Mouse (Mus musculus): ENCODE results near the gene Shank1.

- TF ChIP-seq CTCF (IDR thresholded peaks at IDR 0.05; ENCODE audit: low read depth, low read length) (no peak), GATA1 (IDR thresholded peaks at IDR 0.05; ENCODE audit: borderline replicate concordance, low read length) (no peak), TAL1 (conservative IDR thresholded peaks at IDR 0.05; ENCODE audit: low read depth, low read length) (no peak), POLR2AphosphoS5 (IDR thresholded peaks at IDR 0.05; ENCODE audit: insufficient replicate concordance, low read depth, low read length) (no peak)
Observed at GRCm38 (mm10) chr7:44401673-44402072, 91.6 kb downstream of the Shank1 start.

All from G1E (cell line).